Mouse (Mus musculus) layer of hippocampus, adult 2 months (tissue): ENCODE measurements around the gene Sae1. TPM values are rescaled to one million over a fixed set of nuclear protein-coding genes. Genes with fewer than 3 reads are reported as not detected.
A peak's percentile ranks its signal among the peaks of the same experiment; 100 is the strongest.

Experiments
- DNase-seq, 2 experiments: peaks; one replicate each; pipeline ENCODE4 v3.0.0; 2022; ENCODE audit warnings: low spot score in 2 of 2
- H3K27ac ChIP-seq: fragments of 200-600 bp; 2 replicates; pipeline ENCODE4 v1.8.1; 2022
- H3K4me3 ChIP-seq: fragments of 200-600 bp; 2 replicates; pipeline ENCODE4 v1.8.1; 2022; ENCODE audit warnings: mild to moderate bottlenecking
- CTCF ChIP-seq: fragments of 200-600 bp; conservative IDR thresholded peaks from 2 replicates; pipeline ENCODE4 v1.8.1; 2022; ENCODE audit warnings: antibody characterized with exemption, mild to moderate bottlenecking, moderate library complexity
- total RNA-seq, 2 experiments: library from RNA; stranded (reverse); gene quantifications; 2 replicates each; pipeline ENCODE4 v1.2.3; 2021

Sae1 gene
- total RNA-seq, 2 experiments from 2014 or later, result 89.8 to 90.7 TPM

- H3K27ac ChIP-seq, result no peak overlapping the region
- no peak for DNase-seq
- no peak overlapping the region for H3K4me3 ChIP-seq
- TF ChIP-seq CTCF, result no peak
Observed at GRCm38 (mm10) chr7:16287791-16288190, 99.8 kb downstream of the Sae1 start.

GRCm38 (mm10) chr7:16287016-16287415 is 100.6 kb downstream of the Sae1 start:
- TF ChIP-seq CTCF, result no peak
- Histone ChIP-seq H3K4me3 (peak overlapping the region; percentile 75), H3K27ac (peak overlapping the region; percentile 93)
- no peak for DNase-seq

GRCm38 (mm10) chr7:16286026-16286961 is 101.3 kb downstream of the Sae1 start, which contains the start of gene Ccdc9:
TSS of gene Ccdc9 (minus strand) at chr7:16286795.
- Histone ChIP-seq H3K4me3 (peak within 1 kb of the TSS; percentile 75), H3K27ac (peak within 1 kb of the TSS; percentile 93)
- TF ChIP-seq CTCF, result no peak
- peak; percentile 98 to 99 for DNase-seq

GRCm38 (mm10) chr7:16285450-16286025 is 102.1 kb downstream of the Sae1 start:
- no peak for TF ChIP-seq CTCF
- Histone ChIP-seq H3K27ac (peak overlapping the region; percentile 59; the same call in 1 of the 2 replicates), H3K4me3 (peak overlapping the region; percentile 75)
- no peak for DNase-seq

- TF ChIP-seq CTCF, result no peak
- Histone ChIP-seq H3K27ac (peak overlapping the region; percentile 59; the same call in 1 of the 2 replicates), H3K4me3 (peak overlapping the region; percentile 75)
- no peak for DNase-seq
Observed at GRCm38 (mm10) chr7:16284904-16285303, 102.7 kb downstream of the Sae1 start.

- no peak overlapping the region for H3K27ac ChIP-seq
- no peak for DNase-seq
- no peak overlapping the region for H3K4me3 ChIP-seq
- TF ChIP-seq CTCF, result no peak
Observed at GRCm38 (mm10) chr7:16284001-16284400, 103.6 kb downstream of the Sae1 start.

GRCm38 (mm10) chr7:16282334-16282733 is 105.3 kb downstream of the Sae1 start:
- no peak overlapping the region for H3K4me3 ChIP-seq
- H3K27ac ChIP-seq, result no peak overlapping the region
- no peak for TF ChIP-seq CTCF
- DNase-seq, result no peak

GRCm38 (mm10) chr7:16280721-16281120 is 106.9 kb downstream of the Sae1 start:
- no peak overlapping the region for H3K27ac ChIP-seq
- no peak for DNase-seq
- TF ChIP-seq CTCF, result no peak
- no peak overlapping the region for H3K4me3 ChIP-seq

GRCm38 (mm10) chr7:16274922-16275890 is 112.4 kb downstream of the Sae1 start:
- TF ChIP-seq CTCF, result no peak
- no peak for DNase-seq
- Histone ChIP-seq H3K4me3 (no peak overlapping the region), H3K27ac (no peak overlapping the region)

GRCm38 (mm10) chr7:16273766-16274140 is 113.9 kb downstream of the Sae1 start:
- peak overlapping the region; percentile 79 for H3K27ac ChIP-seq

GRCm38 (mm10) chr7:16273081-16273765 is 114.4 kb downstream of the Sae1 start, which contains the start of gene Inafm1:
TSS of gene Inafm1 (minus strand) at chr7:16273617.
- Histone ChIP-seq H3K27ac (peak within 1 kb of the TSS; percentile 93), H3K4me3 (peak within 1 kb of the TSS; percentile 76)
- TF ChIP-seq CTCF, result no peak
- DNase-seq, result peak; percentile 77 to 88

More at GRCm38 (mm10) chr7:16273766-16274140, 113.9 kb downstream of the Sae1 start:
- peak; percentile 40 to 41 for DNase-seq
- TF ChIP-seq CTCF, result no peak
- H3K4me3 ChIP-seq, result peak overlapping the region; percentile 76

GRCm38 (mm10) chr7:16272681-16273080 is 114.9 kb downstream of the Sae1 start:
- peak; percentile 60 to 70 for DNase-seq
- TF ChIP-seq CTCF, result peak; percentile 62
- H3K27ac ChIP-seq, result peak overlapping the region; percentile 93

More at GRCm38 (mm10) chr7:16272681-16273080, 114.9 kb downstream of the Sae1 start:
- peak overlapping the region; percentile 76 for H3K4me3 ChIP-seq
